Mouse (Mus musculus): ENCODE measurements around the gene Kazald1. TPM values are rescaled to one million over a fixed set of nuclear protein-coding genes. Genes with fewer than 3 reads are reported as not detected.
"Not testable (repeated sequence)": the region's sequence is repeated elsewhere in the genome, so short reads cannot be mapped to it uniquely, and the experiment has no call there.

The Kazald1 gene
- total RNA-seq (2021) = 5.7 and 6.3 TPM in 2 replicates
- long read RNA-seq, experiment 1, partial matches to known transcripts = 8 of 11 reads
- long read RNA-seq, experiment 1, other reads (novel, unspliced or antisense) = 2 of 11 reads
- long read RNA-seq, experiment 2, partial matches to known transcripts = 9 of 13 reads
- long read RNA-seq, experiment 2, other reads (novel, unspliced or antisense) = 2 of 13 reads

GRCm38 (mm10) chr19:45074580-45075322, at the start of gene Kazald1:
Gene Kazald1, plus strand, starts transcription at chr19:45075241.
- DNase-seq = peak; percentile 94

DNA sequence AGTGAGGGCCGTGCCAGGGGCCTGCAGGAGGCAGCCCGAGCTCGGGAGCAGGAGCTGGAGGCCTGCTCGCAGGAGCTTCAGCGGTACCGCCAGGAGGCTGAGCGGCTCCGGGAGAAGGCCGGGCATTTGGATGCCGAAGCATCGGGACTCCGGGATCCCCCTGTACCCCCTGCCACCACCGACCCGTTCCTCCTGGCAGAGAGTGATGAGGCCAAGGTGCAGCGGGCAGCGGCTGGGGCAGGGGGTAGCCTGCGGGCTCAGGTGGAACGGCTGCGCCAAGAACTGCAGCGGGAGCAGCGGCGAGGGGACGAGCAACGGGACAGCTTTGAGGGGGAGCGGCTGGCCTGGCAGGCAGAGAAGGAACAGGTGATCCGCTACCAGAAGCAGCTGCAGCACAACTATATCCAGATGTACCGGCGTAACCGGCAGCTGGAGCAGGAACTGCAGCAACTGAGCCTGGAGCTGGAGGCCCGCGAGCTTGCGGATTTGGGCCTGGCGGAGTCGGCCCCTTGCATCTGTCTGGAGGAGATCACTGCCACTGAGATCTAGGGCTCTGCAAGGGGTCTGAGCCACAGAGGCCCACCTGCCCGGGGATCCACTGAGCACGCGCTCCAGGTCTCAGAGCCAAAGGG, 49.0 kb upstream of the Kazald1 start:
- no peak for DNase-seq

DNA sequence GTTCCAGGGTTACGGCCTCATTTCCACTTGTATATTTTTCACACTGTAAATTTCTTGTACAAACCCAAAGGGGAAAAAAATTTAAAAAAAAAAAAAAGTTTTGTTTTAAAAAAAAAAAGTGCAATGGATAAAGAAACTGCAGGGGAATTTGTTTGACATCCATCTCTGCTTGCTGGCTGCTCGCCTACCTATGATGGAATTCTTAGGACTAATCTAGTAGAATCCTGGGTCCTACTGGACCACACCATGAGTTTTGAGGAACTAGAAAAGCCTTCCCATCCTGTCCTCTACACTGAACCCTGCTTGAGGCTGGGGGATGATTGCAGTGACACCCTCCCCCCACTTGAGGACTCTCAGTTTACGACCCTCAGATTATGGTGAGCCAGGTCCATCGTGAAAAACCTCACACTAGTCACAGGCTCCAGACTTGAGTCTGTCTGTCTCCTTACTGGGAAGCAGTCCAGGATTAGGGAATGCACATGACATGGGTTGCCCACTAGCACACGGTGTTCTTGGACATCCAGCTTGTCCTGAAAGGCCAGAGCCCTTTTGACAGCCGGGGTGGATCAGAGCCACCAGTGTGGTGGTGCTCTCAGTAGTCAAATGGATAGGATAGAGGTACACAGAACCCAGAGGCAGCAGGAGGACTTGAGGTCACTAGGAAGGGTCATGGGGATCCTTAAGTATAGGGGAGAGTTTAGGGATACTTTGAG, 47.9 kb upstream of the Kazald1 start:
- DNase-seq = peak; percentile 37

DNA sequence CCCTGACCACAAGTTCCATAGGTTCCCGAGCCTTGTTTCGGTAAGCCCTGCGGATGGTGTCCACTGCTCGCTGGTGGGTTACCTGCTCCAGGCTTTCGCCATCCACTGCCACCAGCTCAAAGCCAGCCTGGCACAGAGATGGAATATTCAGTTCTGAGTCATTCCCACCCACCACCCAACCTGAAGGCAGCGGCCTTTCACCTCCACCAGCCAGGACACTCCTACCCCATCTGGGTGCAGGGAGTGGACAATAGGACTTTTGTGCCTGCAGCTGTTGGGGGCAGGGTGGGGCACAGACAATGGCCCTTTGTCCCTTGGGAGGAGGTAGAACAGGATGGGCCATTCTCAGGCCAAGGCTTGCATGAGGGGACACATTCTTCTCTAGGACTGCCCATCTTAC, 47.2 kb upstream of the Kazald1 start:
- DNase-seq = no peak

- peak; percentile 25 for DNase-seq
Observed at GRCm38 (mm10) chr19:45028746-45029145, 46.3 kb upstream of the Kazald1 start.

DNA sequence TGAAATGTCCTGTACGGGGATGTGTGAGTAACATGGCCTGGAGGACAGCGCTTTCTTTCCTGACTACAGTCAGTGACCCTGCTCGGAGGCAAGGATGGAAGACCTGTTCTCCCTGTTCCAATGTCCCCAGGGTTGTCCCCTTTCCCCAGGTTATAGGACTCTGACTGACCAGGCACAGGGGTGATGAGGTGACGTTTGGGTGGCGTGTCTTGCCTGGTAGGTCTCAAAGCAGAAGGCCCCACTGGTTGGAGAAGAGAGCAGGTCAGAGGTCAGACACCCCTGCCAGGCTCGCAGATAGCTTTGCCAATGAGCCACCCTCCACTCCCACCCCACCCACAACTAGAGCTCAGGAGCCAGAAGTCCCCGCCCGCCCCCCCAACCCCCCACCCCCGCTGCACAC, 45.5 kb upstream of the Kazald1 start:
- peak; percentile 27 for DNase-seq

DNA sequence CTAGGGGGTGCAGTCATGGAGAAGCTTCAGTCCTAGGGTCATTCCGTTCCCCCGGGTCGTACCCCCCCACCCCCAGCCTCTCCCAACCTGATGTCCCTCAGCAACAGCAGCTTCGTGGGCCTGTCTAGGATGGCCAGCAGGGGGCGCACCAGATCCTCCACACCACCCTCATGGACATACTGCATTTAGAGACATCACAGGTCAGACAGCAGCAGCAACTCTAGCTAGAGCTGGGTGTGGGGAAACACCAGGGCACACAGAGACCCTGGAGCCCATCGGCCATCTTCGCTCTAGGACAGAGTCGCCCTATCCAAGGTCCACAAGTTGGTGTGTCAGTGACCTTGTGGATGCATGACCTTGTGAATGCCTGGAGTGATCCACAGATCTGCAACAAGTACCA, 44.9 kb upstream of the Kazald1 start:
- peak; percentile 83 for DNase-seq

DNA sequence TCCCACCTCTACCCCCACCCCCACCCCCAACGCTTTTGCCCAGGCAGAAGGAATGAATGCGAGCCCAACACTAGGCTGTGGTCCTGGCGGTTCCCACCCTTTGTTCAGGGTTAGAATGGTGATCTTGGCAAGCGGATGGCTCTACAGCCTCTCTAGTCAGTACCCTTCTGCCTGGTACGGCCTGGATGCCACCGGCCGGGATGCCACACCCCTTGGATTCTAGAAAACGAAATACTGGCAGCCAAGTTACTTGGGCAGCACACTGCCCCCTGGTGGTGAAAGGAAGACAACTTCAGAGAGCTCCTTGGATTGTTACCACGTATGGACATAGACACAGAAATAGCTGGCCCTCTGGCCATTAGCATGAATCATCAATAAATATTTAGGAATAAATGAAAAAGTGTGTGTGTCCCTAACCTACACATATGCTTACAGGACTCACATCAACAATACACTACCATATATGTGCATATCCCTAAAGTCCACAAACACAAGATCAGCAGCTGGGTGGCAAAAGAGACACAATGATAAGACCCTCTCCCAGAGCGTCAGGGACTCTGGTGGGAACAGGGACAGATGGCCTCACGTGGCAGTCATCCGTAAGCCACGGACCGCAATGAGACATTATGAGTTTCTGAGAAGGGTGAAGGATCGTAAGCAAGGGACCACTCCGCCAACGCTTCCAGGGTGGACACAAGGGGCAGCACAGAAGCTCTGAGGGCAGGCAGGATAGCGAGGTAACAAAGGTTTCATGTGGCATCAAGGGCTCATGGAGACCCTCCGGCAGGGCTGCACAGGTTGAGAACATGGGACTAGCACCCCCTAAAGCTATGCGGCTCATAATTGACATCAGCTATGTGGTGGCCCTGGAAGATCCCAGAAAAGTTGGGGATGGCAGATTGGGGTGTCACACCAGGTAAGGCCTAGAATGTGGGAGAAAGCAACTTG, 44.0 kb upstream of the Kazald1 start:
- DNase-seq = peak; percentile 91

GRCm38 (mm10) chr19:45031780-45032179, 43.3 kb upstream of the Kazald1 start:
- peak; percentile 85 for DNase-seq

DNA sequence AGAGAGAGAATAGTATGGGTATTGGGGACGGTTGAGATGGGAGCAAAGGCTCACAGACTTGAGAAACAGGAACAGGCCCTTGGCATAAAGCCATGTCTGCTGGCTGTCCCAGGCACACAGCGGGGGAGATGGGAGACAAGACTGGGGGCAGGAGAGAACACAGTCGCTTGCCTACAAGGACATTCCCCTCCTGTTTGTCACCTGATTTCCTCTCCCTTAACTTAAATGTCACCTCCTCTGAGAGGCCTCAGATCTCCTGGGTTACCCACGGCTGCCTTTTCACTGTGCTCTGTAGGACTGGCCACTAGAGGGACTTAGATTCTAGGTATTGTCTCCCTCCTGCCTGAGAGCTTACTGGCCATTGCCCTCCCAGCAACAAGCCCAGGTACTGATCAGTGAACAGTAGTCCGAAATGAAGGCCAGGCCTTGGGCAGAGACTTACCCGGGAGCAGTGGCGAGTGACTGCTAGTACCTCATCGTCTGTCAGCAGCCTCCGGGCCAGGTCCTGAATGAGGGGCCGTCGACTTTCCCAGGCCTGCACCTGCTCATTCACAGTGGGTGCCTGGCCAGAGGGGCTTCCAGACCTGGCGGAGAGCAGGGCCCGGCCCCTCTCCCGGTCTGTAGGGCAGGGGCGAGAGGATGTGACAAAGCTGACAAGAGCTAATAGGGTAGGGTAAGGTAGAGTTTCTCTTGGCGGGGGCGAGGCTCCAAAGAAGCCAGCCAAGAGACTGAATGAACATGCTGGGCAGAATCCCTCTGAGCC, 42.3 kb upstream of the Kazald1 start:
- DNase-seq = peak; percentile 25

GRCm38 (mm10) chr19:45036867-45037266, 38.2 kb upstream of the Kazald1 start:
- DNase-seq = peak; percentile 89

- DNase-seq = not testable (repeated sequence)
Observed at GRCm38 (mm10) chr19:45038198-45038597, 36.8 kb upstream of the Kazald1 start.

- no peak for DNase-seq
Observed at GRCm38 (mm10) chr19:45040214-45040613, 34.8 kb upstream of the Kazald1 start.

- DNase-seq = no peak
Observed at GRCm38 (mm10) chr19:45044389-45044927, 30.6 kb upstream of the Kazald1 start.

GRCm38 (mm10) chr19:45045236-45045635, 29.8 kb upstream of the Kazald1 start:
- DNase-seq = no peak

GRCm38 (mm10) chr19:45045651-45046050, 29.4 kb upstream of the Kazald1 start, which contains the start of gene Pdzd7:
Gene Pdzd7, minus strand, starts transcription at chr19:45045717.
- no peak for DNase-seq

GRCm38 (mm10) chr19:45046523-45047321, 28.3 kb upstream of the Kazald1 start:
- DNase-seq = peak; percentile 89

DNA sequence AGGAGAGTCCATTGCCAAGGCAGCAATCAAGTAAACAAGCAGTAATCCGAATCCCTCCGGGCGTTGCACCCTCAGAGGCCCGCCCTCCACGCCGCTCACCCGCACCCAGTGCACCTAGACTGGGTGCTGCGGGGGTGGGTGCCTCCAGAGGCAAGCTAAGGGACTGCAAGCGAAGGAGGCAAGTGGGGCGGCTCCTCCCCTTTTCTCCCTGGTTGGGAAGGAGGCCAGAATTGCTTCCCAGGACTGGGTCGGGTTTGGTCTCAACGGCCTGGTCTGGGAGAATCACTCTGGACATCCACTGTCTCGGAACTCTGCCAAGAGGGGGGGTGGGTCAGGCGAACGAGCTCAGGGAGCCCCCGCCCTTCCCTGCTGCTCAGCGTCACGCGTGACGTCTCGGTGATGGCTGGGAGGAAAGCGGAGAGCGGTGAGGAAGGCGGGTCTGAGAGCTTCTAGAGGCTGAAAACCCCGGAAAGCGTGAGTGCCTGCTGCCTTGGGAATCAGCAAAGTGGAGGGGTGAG, 27.6 kb upstream of the Kazald1 start, which contains the start of gene Sfxn3:
Sfxn3 (plus strand) TSS at position 87 of the 518 bp plus-strand sequence.
- DNase-seq = peak; percentile 98
